Comparison of ENCODE assay signal across 20 mouse cellular contexts in the genomic region with DNA sequence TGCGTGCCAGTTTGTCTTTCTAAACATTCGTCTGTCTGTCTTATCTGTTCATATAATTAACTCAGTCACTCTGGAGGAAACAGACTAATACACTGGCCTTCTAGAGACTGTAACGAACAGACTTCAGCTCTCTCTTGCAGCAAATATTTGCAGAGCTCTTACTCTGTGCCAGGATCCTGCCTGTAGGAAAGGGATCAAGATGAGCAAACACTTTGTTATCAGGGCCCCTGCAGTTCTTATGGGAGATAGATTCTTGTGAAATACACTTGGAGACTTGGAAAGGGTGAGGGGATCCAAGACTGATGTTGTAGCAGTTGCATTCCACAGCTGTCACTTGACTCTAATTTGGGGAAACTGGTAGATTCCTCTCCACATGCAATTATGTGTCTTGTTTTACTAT.
"Had no signal": no experiment of that assay in that cellular context is flagged by ENCODE, and none has a peak within 500 bp of the region (broad histone marks: within the 10 kb centered on the region; RNA-seq: fewer than 3 reads in every experiment).

No protein-coding gene starts in this region.

- H3K4me3 ChIP-seq: limb, embryonic 12.5 days; liver, embryonic 13.5 days; liver, embryonic 15.5 days; midbrain, embryonic 10.5 days; midbrain, embryonic 12.5 days; myocyte; neural tube, embryonic 13.5 days; neural tube, embryonic 15.5 days had no signal

- H3K4me1 ChIP-seq: limb, embryonic 12.5 days; liver, embryonic 13.5 days; liver, embryonic 15.5 days; midbrain, embryonic 10.5 days; midbrain, embryonic 12.5 days; neural tube, embryonic 13.5 days; neural tube, embryonic 15.5 days had no signal

- ATAC-seq: liver, postnatal 0 days; midbrain, embryonic 16.5 days had no signal

- H3K36me3 ChIP-seq: limb, embryonic 12.5 days; liver, embryonic 13.5 days; liver, embryonic 15.5 days; midbrain, embryonic 10.5 days; midbrain, embryonic 12.5 days; neural tube, embryonic 13.5 days; neural tube, embryonic 15.5 days had no signal

- DNase-seq: liver, embryonic 13.5 days; liver, postnatal 0 days; midbrain, embryonic 14.5 days; retina, postnatal 1 day; right cerebral cortex, adult 18-20 months; right cerebral cortex, postnatal 25 days; right cerebral cortex, postnatal 4 days; spleen, adult 18-20 months; thymus, adult 18-20 months; thymus, postnatal 25 days; thymus, postnatal 4 days had no signal

- H3K9me3 ChIP-seq: limb, embryonic 12.5 days; liver, embryonic 13.5 days; liver, embryonic 15.5 days; midbrain, embryonic 10.5 days; midbrain, embryonic 12.5 days; neural tube, embryonic 13.5 days; neural tube, embryonic 15.5 days had no signal

- H3K4me2 ChIP-seq: limb, embryonic 12.5 days; liver, embryonic 11.5 days; liver, embryonic 13.5 days; liver, embryonic 15.5 days; midbrain, embryonic 12.5 days; neural tube, embryonic 13.5 days; neural tube, embryonic 15.5 days had no signal

- H3K9ac ChIP-seq: limb, embryonic 12.5 days; liver, embryonic 13.5 days; liver, embryonic 15.5 days; liver, postnatal 0 days; midbrain, embryonic 12.5 days; neural tube, embryonic 13.5 days; neural tube, embryonic 15.5 days had no signal

- H3K27ac ChIP-seq: limb, embryonic 12.5 days; liver, embryonic 13.5 days; liver, embryonic 15.5 days; midbrain, embryonic 10.5 days; midbrain, embryonic 12.5 days; neural tube, embryonic 13.5 days; neural tube, embryonic 15.5 days had no signal

- H3K27me3 ChIP-seq: limb, embryonic 12.5 days; liver, embryonic 13.5 days; liver, embryonic 15.5 days; neural tube, embryonic 13.5 days; neural tube, embryonic 15.5 days had no signal
